Mouse (Mus musculus) kidney, adult 2 months (tissue): ENCODE measurements around the gene Galns. TPM values are rescaled to one million over a fixed set of nuclear protein-coding genes. Genes with fewer than 3 reads are reported as not detected.

Source experiments
- DNase-seq: peaks from one replicate; pipeline ENCODE4 v3.0.0; 2021
- H3K27ac ChIP-seq: fragments of 200-500 bp; 2 replicates; pipeline ENCODE4 v1.5.1; 2012; ENCODE audit warnings: low read depth, low read length, control low read depth, inconsistent platforms; ENCODE audit not compliant: insufficient read depth
- H3K27me3 ChIP-seq: fragments of 200-500 bp; replicated peaks from 2 replicates; pipeline ENCODE4 v1.6.1; 2012; ENCODE audit warnings: mild to moderate bottlenecking, moderate library complexity, low read length, inconsistent platforms; ENCODE audit not compliant: control insufficient read depth, insufficient read depth
- H3K36me3 ChIP-seq: fragments of 200-500 bp; 2 replicates; pipeline ENCODE4 v1.6.1; 2012; ENCODE audit warnings: mild to moderate bottlenecking, moderate library complexity, low read length, inconsistent platforms; ENCODE audit not compliant: control insufficient read depth, insufficient read depth
- H3K4me1 ChIP-seq: fragments of 200-500 bp; 2 replicates; pipeline ENCODE4 v1.6.1; 2011; ENCODE audit warnings: low read length; ENCODE audit not compliant: control insufficient read depth, insufficient read depth
- H3K4me3 ChIP-seq: fragments of 200-500 bp; 2 replicates; pipeline ENCODE4 v1.5.1; 2011; ENCODE audit warnings: mild to moderate bottlenecking, low read depth, low read length, control low read depth; ENCODE audit not compliant: insufficient read depth
- CTCF ChIP-seq: fragments of 200-500 bp; conservative IDR thresholded peaks from 2 replicates; pipeline ENCODE4 v1.5.1; 2011; ENCODE audit warnings: low read depth, mild to moderate bottlenecking, control low read depth, low read length, moderate library complexity, mixed read lengths; ENCODE audit not compliant: insufficient read depth, insufficient read length
- POLR2A ChIP-seq: fragments of 200-500 bp; IDR thresholded peaks from one replicate; pipeline ENCODE4 v1.6.1; 2011; ENCODE audit warnings: low read depth, low read length, control low read depth
- WGBS: fragments of 180-500 bp; shearing (Covaris S2); methylation state at CpG from one replicate; pipeline ENCODE4 v1.1.7; 2018; 5-methylcytosine and 5-hydroxymethylcytosine counted together
- polyA plus RNA-seq: library from polyadenylated mRNA; depleted of rRNA; stranded (reverse); fragments of >200 nt; gene quantifications from 2 replicates; pipeline ENCODE4 v1.2.3, GENCODE M21; 2012

Galns gene
- polyA plus RNA-seq, 1 experiment: 36.2 TPM

GRCm38 (mm10) chr8:122557248-122558038 is 53.8 kb downstream of the Galns start:
- TF ChIP-seq POLR2A (no peak), CTCF (no peak)
- Histone ChIP-seq H3K4me1 (no peaks in the 10 kb centered on the region), H3K36me3 (no peaks in the 10 kb centered on the region), H3K27ac (no peak overlapping the region), H3K27me3 (no peaks in the 10 kb centered on the region), H3K4me3 (no peak overlapping the region)
- WGBS: 55% methylated on average over 10 of the region's 10 CpGs
- no peak for DNase-seq

- TF ChIP-seq POLR2A (no peak), CTCF (no peak)
- H3K4me1 ChIP-seq: no peaks in the 10 kb centered on the region
- DNase-seq: peak; percentile 66
- peak overlapping the region; percentile 54 for H3K27ac ChIP-seq
- no peaks in the 10 kb centered on the region for H3K27me3 ChIP-seq
- H3K4me3 ChIP-seq: peak overlapping the region; percentile 34; the same call in 1 of the 2 replicates
- H3K36me3 ChIP-seq: no peaks in the 10 kb centered on the region
- 71% methylated on average over 12 of the region's 12 CpGs for WGBS
These were observed 54.9 kb downstream of the Galns start for GRCm38 (mm10) chr8:122556030-122557009.

GRCm38 (mm10) chr8:122554786-122555185 is 56.5 kb downstream of the Galns start:
- WGBS: 76% methylated on average over 6 of the region's 6 CpGs
- Histone ChIP-seq H3K27ac (no peak overlapping the region), H3K36me3 (no peaks in the 10 kb centered on the region), H3K4me3 (no peak overlapping the region), H3K4me1 (peaks cover 3% of the 10 kb centered on the region; the same call in 1 of the 2 replicates), H3K27me3 (no peaks in the 10 kb centered on the region)
- TF ChIP-seq CTCF: no peak
- no peak for TF ChIP-seq POLR2A
- DNase-seq: no peak

GRCm38 (mm10) chr8:122551265-122552051 is 59.8 kb downstream of the Galns start, which contains the start of gene Piezo1:
Gene Piezo1 (minus strand): TSS chr8:122551329.
- no peaks in the 10 kb centered on the region for H3K36me3 ChIP-seq
- TF ChIP-seq CTCF: peak; percentile 99
- peak; percentile 60 for TF ChIP-seq POLR2A
- WGBS: 9% methylated on average over 56 of the region's 56 CpGs
- H3K4me1 ChIP-seq: peaks cover 26% of the 10 kb centered on the region
- peak; percentile 96 for DNase-seq
- peak within 1 kb of the TSS; percentile 82 for H3K4me3 ChIP-seq
- no peaks in the 10 kb centered on the region for H3K27me3 ChIP-seq
- H3K27ac ChIP-seq: peak within 1 kb of the TSS; percentile 87

GRCm38 (mm10) chr8:122550995-122551264 is 60.3 kb downstream of the Galns start:
- TF ChIP-seq CTCF (no peak), POLR2A (no peak)
- Histone ChIP-seq H3K4me1 (peaks cover 31% of the 10 kb centered on the region), H3K4me3 (peak overlapping the region; percentile 82), H3K27me3 (no peaks in the 10 kb centered on the region), H3K36me3 (no peaks in the 10 kb centered on the region), H3K27ac (peak overlapping the region; percentile 87)
- no peak for DNase-seq
- WGBS: under 1% methylated on average over 42 of the region's 43 CpGs

GRCm38 (mm10) chr8:122550234-122550994 is 60.8 kb downstream of the Galns start:
- Histone ChIP-seq H3K4me3 (peak overlapping the region; percentile 82), H3K27ac (peak overlapping the region; percentile 87), H3K36me3 (no peaks in the 10 kb centered on the region), H3K27me3 (no peaks in the 10 kb centered on the region), H3K4me1 (peaks cover 34% of the 10 kb centered on the region)
- TF ChIP-seq CTCF (no peak), POLR2A (no peak)
- DNase-seq: peak; percentile 65
- WGBS: 2% methylated on average over 52 of the region's 52 CpGs
